In the genomic region with DNA sequence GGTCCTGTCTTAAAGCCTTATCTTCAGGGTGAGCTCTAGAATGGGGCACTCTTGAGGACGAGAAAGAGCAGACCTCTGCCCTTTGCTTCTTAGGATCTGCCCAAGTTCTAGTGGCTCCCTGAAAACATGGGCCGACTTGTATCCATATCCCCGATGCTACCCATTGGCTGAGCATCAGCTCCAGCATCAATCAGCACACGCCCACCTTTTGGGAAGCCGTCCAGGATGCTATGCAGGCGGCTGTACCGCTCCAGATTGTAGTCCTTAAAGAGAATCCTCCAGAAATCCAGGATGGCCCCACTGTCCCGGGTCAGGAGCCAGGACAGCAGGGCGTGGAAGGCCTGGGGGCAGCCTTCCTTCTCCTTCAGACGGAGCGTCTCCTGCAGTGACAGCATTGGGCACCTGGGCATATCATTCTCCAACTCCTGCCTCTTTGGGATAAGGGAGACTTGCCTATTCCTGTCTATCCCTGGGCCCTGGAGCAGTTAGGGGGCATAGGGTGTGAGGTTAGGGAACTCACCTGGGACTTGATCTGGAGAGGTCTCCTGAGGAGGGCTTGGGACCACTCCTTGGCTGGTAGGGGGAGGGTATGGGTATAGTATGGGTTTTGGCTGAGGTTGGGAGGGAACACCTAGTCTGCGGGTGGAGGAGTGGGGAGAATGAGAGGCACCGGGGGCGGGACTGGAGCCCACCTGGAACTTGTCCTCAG, we compare ENCODE assay signal across 8 mouse cellular contexts. TPM values are rescaled to one million over a fixed set of nuclear protein-coding genes. Genes with fewer than 3 reads are reported as not detected.
DNase-seq lines count a peak whose midpoint lies in the region; ATAC-seq and TF ChIP-seq lines count a peak whose summit lies in the region.

No protein-coding gene starts in this region.

- ATAC-seq in lung, embryonic 14.5 days (ENCODE audit: insufficient read depth): peak; percentile 42; the same call in 1 of the 2 replicates
- 0 out of 2 replicates have a peak, but pooled peaks have one; percentile 8 for ATAC-seq in granulocyte monocyte progenitor cell, adult 5-6 weeks (replicated peaks; ENCODE audit: poor library complexity, severe bottlenecking)
- no peak for ATAC-seq in limb, embryonic 13.5 days (ENCODE audit: low FRiP score, low read depth)

- 52% methylated on average over 14 of the region's 14 CpGs for WGBS in lung, embryonic 14.5 days
- 62% methylated on average over 14 of the region's 14 CpGs for WGBS in lung, adult 2 months
- WGBS in limb, embryonic 13.5 days: 51% methylated on average over 14 of the region's 14 CpGs
- 57% methylated on average over 14 of the region's 14 CpGs for WGBS in cerebellum, adult 2 months

- 0 out of 2 replicates have a peak, but pooled peaks cover 2% of the 10 kb centered on the region for H3K4me1 ChIP-seq in lung, embryonic 14.5 days (ENCODE audit: insufficient read depth)
- no peaks in the 10 kb centered on the region for H3K4me1 ChIP-seq in lung, adult 2 months (ENCODE audit: control insufficient read depth, insufficient read depth, low read length)
- peaks cover 16% of the 10 kb centered on the region for H3K4me1 ChIP-seq in limb, embryonic 13.5 days
- H3K4me1 ChIP-seq in cerebellum, adult 2 months (ENCODE audit: control insufficient read depth, insufficient read depth, low read length): no peaks in the 10 kb centered on the region; the same call in 1 of the 2 replicates

- peak overlapping the region; percentile 11; the same call in 1 of the 2 replicates for H3K4me3 ChIP-seq in lung, embryonic 14.5 days (ENCODE audit: low read depth, low read length)
- no peak overlapping the region for H3K4me3 ChIP-seq in lung, adult 2 months (replicated peaks; ENCODE audit: extremely low read depth, low read depth, low read length)
- peak overlapping the region; percentile 24 for H3K4me3 ChIP-seq in limb, embryonic 13.5 days
- no peak overlapping the region for H3K4me3 ChIP-seq in cerebellum, adult 2 months (replicated peaks; ENCODE audit: insufficient read depth, low read depth, low read length)

- no peak for TF ChIP-seq CTCF in lung, embryonic 14.5 days (IDR thresholded peaks at IDR 0.05; ENCODE audit: low read depth)
- no peak for TF ChIP-seq CTCF in lung, adult 2 months (IDR thresholded peaks at IDR 0.05; ENCODE audit: insufficient read depth, low read length)
- TF ChIP-seq CTCF in cerebellum, adult 2 months (IDR thresholded peaks at IDR 0.05; ENCODE audit: borderline replicate concordance, insufficient read depth, low read depth, low read length): no peak

- H3K27ac ChIP-seq in lung, embryonic 14.5 days (ENCODE audit: low read depth): no peak overlapping the region
- H3K27ac ChIP-seq in limb, embryonic 13.5 days: no peak overlapping the region
- no peak overlapping the region for H3K27ac ChIP-seq in cerebellum, adult 2 months (ENCODE audit: insufficient read depth, low read length)

- H3K4me2 ChIP-seq in lung, embryonic 14.5 days: peak overlapping the region; percentile 52
- H3K4me2 ChIP-seq in limb, embryonic 13.5 days (replicated peaks): peak overlapping the region; percentile 57

- no peak overlapping the region for H3K9ac ChIP-seq in lung, embryonic 14.5 days
- H3K9ac ChIP-seq in limb, embryonic 13.5 days: no peak overlapping the region

- TF ChIP-seq POLR2A in lung, adult 2 months (IDR thresholded peaks at IDR 0.05; ENCODE audit: borderline replicate concordance, extremely low read depth, low read depth, low read length): no peak
- TF ChIP-seq POLR2A in cerebellum, adult 2 months (IDR thresholded peaks at IDR 0.05; ENCODE audit: borderline replicate concordance, insufficient read depth, low read length): no peak

- peaks cover 5% of the 10 kb centered on the region; the same call in 1 of the 2 replicates for H3K27me3 ChIP-seq in lung, embryonic 14.5 days (ENCODE audit: insufficient read depth, low read length)
- peaks cover 11% of the 10 kb centered on the region; the same call in 1 of the 2 replicates for H3K27me3 ChIP-seq in limb, embryonic 13.5 days
- H3K27me3 ChIP-seq in cerebellum, adult 2 months (ENCODE audit: control insufficient read depth, insufficient read depth, low read length): no peaks in the 10 kb centered on the region

- H3K9me3 ChIP-seq in lung, embryonic 14.5 days (ENCODE audit: low read depth, low read length): no peaks in the 10 kb centered on the region
- H3K9me3 ChIP-seq in limb, embryonic 13.5 days: no peaks in the 10 kb centered on the region

- DNase-seq in lung, embryonic 14.5 days: no peak
- no peak for DNase-seq in lung, adult 2 months
- peak; percentile 43 for DNase-seq in right cerebral cortex, postnatal 25 days
- no peak for DNase-seq in thymus, postnatal 36 days
- DNase-seq in urinary bladder, postnatal 4 days (ENCODE audit: low spot score in 2 of 2): no peak
- DNase-seq in cerebellum, adult 2 months: no peak

- no peaks in the 10 kb centered on the region for H3K36me3 ChIP-seq in lung, embryonic 14.5 days (ENCODE audit: insufficient read depth)
- no peaks in the 10 kb centered on the region for H3K36me3 ChIP-seq in limb, embryonic 13.5 days

RNA-seq across cellular contexts. Expression of gene Aire, which starts 0.6 kb away (rescaled TPM):
- 0.95 and 1.5 TPM in 2 replicates for polyA plus RNA-seq in lung, embryonic 14.5 days (2014; fragmentation: Nextera tagmentation; extraction: Ambion mirVana)
- 0.09 and 0.16 TPM in 2 replicates for polyA plus RNA-seq in lung, adult 2 months (2012; rRNA removed)
- total RNA-seq in granulocyte monocyte progenitor cell, adult 5-6 weeks (2014; fragmentation: Nextera tagmentation): 1.0 TPM in 1 of 2 replicates, not detected in the other
- not detected in 2 replicates for total RNA-seq in granulocyte monocyte progenitor cell, adult 5-6 weeks (2017)
- polyA plus RNA-seq in limb, embryonic 13.5 days (2015; fragmentation: Nextera tagmentation; extraction: Ambion mirVana): 0.99 and 1.0 TPM in 2 replicates
- 0.08 and 0.16 TPM in 2 replicates for polyA plus RNA-seq in cerebellum, adult 2 months (2012; rRNA removed)

RNA-seq across cellular contexts. Expression of gene Dnmt3l, which starts 1.1 kb away (rescaled TPM):
- polyA plus RNA-seq in lung, embryonic 14.5 days (2014; fragmentation: Nextera tagmentation; extraction: Ambion mirVana): 1.4 TPM in 2 replicates
- polyA plus RNA-seq in lung, adult 2 months (2012; rRNA removed): 0.52 and 0.64 TPM in 2 replicates
- 0.45 TPM in 1 of 2 replicates, not detected in the other for total RNA-seq in granulocyte monocyte progenitor cell, adult 5-6 weeks (2014; fragmentation: Nextera tagmentation)
- 0.67 and 1.6 TPM in 2 replicates for total RNA-seq in granulocyte monocyte progenitor cell, adult 5-6 weeks (2017)
- 0.17 TPM in 1 of 2 replicates, not detected in the other for polyA plus RNA-seq in limb, embryonic 13.5 days (2015; fragmentation: Nextera tagmentation; extraction: Ambion mirVana)
- polyA plus RNA-seq in cerebellum, adult 2 months (2012; rRNA removed): 0.46 and 1.8 TPM in 2 replicates

RNA-seq across cellular contexts. Expression of gene Icosl, which starts 26.3 kb away (rescaled TPM):
- 7.2 and 8.4 TPM in 2 replicates for polyA plus RNA-seq in lung, embryonic 14.5 days (2014; fragmentation: Nextera tagmentation; extraction: Ambion mirVana)
- 17.5 and 17.6 TPM in 2 replicates for polyA plus RNA-seq in lung, adult 2 months (2012; rRNA removed)
- 7.4 and 8.5 TPM in 2 replicates for total RNA-seq in granulocyte monocyte progenitor cell, adult 5-6 weeks (2014; fragmentation: Nextera tagmentation)
- 0.57 and 2.9 TPM in 2 replicates for total RNA-seq in granulocyte monocyte progenitor cell, adult 5-6 weeks (2017)
- polyA plus RNA-seq in limb, embryonic 13.5 days (2015; fragmentation: Nextera tagmentation; extraction: Ambion mirVana): 3.8 and 3.9 TPM in 2 replicates
- 5.5 and 8.2 TPM in 2 replicates for polyA plus RNA-seq in cerebellum, adult 2 months (2012; rRNA removed)

RNA-seq across cellular contexts. Expression of gene Pfkl, which starts 33.0 kb away (rescaled TPM):
- 141 and 160 TPM in 2 replicates for polyA plus RNA-seq in lung, embryonic 14.5 days (2014; fragmentation: Nextera tagmentation; extraction: Ambion mirVana)
- 55.8 and 70.0 TPM in 2 replicates for polyA plus RNA-seq in lung, adult 2 months (2012; rRNA removed)
- 30.6 and 39.4 TPM in 2 replicates for total RNA-seq in granulocyte monocyte progenitor cell, adult 5-6 weeks (2014; fragmentation: Nextera tagmentation)
- total RNA-seq in granulocyte monocyte progenitor cell, adult 5-6 weeks (2017): 39.6 and 43.5 TPM in 2 replicates
- polyA plus RNA-seq in limb, embryonic 13.5 days (2015; fragmentation: Nextera tagmentation; extraction: Ambion mirVana): 158 and 160 TPM in 2 replicates
- 98.6 and 108 TPM in 2 replicates for polyA plus RNA-seq in cerebellum, adult 2 months (2012; rRNA removed)

Comparison
In these comparisons a context has a peak if more than half of its experiments do, and no peak if none do; other contexts are left out.
1. H3K4me3 ChIP-seq: peak in lung, embryonic 14.5 days (single experiment) and limb, embryonic 13.5 days (single experiment); none in lung, adult 2 months (single experiment) and cerebellum, adult 2 months (single experiment).